Mouse (Mus musculus): ENCODE measurements at regions not wholly inside any gene's neighbourhood (a gene's known extent, or its start where the extent isn't known, plus 50 kb on each side); places are given as distances from the start of the nearest gene placed in this dataset.

DNA sequence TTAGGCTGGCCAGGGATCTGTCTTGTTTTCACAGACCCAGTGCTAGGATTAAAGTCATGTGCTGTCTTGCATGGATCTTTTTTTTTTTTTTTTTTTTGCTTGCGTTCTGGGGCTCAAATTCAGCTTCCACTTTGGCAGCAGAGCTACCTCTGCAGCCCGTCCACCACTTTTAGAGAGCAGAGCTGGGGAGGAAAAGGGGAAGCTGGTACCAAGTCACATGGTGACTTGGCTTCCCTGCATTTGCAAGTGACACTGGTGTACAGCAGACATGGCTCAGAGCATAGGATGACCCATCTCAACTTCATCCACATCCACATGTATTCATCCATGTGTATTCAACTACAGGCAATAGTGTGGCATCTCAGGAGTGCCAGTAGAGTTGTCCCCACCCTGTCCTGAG lies 189.0 kb upstream of the Eef2kmt start:
- TF ChIP-seq CTCF (conservative IDR thresholded peaks at IDR 0.05; ENCODE audit: insufficient read depth, insufficient read length, low read depth, low read length) (no peak), POLR2A (IDR thresholded peaks at IDR 0.05; ENCODE audit: low read depth, low read length) (no peak)
